Mouse (Mus musculus) cerebellum, adult 9-11 months (tissue): ENCODE data around the gene Gstp1.
"Not testable (repeated sequence)": the region's sequence is repeated elsewhere in the genome, so short reads cannot be mapped to it uniquely, and the experiment has no call there.

ENCODE experiments used
- DNase-seq: peaks from one replicate; pipeline ENCODE4 v3.0.0; 2022

Gene Gstp1

DNA sequence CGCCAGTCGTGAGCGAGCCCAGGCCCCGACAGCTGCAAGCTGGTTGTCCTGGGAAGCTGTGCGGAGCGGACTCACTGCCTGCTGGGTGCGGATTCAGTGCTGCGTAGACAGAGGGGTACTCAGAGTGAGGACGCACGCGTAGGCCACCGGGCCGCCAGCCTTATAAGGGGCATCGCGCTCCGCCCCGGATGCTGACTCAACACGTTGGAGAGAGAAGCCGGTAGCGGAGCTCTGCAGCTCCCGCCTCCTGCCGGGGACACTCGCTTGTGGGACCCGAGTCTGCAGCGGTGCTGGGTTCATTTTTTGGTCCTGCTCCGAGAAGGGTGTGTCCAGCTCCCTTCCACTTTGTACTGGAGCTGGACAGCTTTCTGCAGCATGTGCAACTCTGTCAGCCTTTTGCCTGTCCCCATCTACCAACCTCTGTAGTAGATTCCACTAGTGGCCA lies at the start of gene Gstp1:
TSS of gene Gstp1 (minus strand) at position 198 of the 445 bp plus-strand sequence.
- peak; percentile 85 for DNase-seq

DNA sequence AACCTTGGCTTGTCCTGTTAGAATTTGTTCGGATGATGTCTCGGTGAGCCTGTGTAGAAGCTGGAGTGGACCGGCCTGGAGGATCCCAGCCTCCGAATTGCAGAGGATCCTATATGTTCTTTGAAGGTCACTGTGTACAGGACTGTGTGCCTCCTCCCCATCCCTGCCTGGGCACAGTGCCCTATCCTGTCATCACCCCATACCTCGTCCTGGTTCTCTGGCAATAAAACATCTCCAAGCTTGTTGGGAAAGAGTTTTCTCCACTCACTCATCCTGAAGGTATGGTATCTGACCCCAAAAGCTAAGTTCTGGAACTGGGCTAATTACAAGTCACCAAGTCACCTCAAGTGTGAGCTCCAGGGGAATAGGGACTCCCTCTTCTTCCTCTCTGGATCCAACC lies 49.3 kb upstream of the Gstp1 start:
- DNase-seq: peak; percentile 9

DNA sequence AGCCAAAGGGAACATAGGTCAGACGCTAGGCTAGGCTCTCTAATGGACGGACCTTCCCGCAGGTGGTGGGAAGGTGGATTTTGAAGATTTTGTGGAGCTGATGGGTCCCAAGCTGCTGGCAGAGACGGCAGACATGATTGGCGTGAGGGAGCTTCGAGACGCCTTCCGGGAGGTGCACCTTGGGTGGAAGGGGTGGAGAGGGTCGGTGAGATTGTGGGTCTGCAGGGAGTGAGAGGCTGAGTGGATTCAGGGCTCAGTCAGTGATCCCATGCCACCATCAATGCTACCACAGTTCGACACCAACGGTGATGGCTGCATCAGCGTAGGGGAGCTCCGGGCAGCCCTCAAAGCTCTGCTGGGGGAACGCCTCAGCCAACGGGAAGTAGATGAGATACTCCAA lies 48.4 kb upstream of the Gstp1 start:
- DNase-seq: peak; percentile 24

DNA sequence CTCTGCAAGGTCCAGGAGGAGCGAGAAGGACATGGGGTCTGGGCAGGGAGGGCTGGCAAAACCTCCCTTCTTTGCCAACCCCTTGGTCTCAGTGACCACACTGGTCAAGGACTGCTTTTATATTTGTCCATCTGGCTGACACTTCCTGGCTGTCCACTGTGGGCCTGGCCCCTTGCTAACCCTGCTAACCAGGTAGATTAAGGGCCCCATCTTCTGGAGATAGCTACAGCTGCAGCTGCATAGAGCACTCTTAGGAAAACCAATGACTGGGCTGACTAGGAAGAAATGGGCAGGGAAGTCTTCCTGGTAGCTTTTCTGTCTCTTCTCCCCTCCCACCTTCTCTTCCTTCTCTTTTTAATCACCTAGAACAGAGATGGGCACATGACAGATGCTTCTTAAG lies 47.2 kb upstream of the Gstp1 start:
- peak; percentile 58 for DNase-seq

DNA sequence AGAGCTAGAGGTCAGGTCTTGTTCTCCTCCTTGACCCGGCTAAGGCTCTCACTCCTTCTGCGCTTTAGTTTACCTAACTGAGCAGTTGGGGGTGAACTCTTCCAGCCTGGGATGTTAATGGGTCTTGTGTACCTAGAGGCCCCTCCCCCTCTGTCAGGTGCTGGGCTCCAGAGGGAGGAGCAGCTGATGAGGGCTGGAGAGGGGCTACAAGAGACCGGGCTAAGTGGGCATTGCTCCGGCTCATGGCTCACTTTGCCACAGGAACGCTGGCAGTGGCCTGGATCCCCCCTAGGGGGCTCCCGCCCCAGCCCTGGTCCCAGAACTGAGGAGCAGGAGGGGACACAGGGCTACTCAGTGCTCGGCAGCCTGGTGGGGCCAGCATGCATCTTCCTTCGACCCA lies 46.0 kb upstream of the Gstp1 start:
- DNase-seq: no peak

DNA sequence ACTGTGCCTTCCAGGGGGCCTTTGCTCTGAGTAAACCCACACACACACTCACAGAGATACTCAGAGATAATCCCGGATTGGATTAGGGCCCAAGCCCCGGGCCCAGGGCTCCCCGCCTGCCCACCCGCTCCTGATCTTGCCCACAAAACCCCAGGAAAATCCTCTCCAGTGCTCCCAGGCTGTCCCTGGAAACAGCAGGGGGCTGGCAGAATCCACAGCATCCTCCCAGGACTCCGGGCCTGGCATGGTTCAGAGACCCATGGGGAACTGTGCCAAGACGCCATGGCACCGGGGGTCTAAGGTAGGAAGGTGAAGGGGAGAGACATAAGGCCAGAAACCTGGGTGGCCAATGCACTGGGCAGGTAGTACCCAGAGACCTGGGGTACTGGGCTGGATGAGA lies 45.5 kb upstream of the Gstp1 start:
- peak; percentile 69 for DNase-seq

DNA sequence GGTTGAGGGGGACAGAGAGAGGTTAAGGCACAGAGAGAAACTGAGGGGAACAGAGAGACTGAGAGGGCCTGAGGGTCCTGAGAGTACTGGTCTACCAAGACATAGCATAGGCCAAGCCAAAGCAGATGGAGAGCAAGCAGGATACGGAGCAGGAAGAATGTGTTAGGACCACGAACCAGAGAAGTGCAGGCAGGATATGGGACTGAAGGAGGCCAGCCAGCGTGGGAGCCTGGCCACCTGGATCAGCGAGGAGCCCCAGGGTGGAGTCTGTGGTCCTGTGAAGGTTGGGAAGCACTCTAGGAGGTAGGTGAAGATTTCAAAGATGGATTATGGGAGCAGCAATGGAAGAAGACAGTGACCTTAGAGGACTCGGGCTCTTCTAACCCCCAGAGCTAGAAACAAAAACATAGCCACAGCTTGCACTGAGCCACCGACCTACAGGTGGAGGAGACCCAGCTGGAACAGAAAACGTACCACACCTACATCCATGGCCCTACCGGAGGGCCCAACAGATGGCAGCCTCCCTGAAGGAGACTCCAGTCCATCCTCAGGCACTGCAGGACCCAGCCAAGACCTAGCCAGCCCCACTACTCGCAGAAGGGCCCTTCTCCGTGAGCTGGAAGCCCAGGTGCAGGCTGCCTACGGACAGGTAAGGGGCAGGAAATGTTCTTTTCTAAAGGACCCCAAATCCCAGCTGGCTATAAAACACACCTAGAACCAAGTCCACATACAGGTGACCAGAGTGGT lies 44.6 kb upstream of the Gstp1 start:
- peak; percentile 63 for DNase-seq

DNA sequence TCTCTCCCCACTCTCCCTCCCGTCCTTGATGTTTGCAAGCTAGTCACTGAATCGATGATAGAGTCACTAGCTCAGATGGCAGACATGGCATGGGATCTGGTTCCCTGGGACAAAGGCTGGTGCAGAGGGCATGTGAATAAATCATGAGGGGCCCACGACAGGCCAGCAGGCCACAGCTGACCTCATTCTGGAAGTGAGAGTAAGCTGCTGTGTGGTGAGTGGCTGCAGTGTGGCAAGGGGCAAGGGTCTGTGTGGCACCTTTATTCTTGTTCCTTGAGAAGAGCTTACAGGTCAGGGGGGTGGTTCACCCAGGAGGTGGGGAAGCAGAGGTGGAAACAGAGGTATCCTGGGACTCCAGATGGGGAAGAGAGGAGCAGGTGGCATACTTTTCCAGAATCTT lies 43.6 kb upstream of the Gstp1 start, which contains the start of gene Cabp2:
TSS of gene Cabp2 (plus strand) at position 185 of the 400 bp plus-strand sequence.
- DNase-seq: no peak

DNA sequence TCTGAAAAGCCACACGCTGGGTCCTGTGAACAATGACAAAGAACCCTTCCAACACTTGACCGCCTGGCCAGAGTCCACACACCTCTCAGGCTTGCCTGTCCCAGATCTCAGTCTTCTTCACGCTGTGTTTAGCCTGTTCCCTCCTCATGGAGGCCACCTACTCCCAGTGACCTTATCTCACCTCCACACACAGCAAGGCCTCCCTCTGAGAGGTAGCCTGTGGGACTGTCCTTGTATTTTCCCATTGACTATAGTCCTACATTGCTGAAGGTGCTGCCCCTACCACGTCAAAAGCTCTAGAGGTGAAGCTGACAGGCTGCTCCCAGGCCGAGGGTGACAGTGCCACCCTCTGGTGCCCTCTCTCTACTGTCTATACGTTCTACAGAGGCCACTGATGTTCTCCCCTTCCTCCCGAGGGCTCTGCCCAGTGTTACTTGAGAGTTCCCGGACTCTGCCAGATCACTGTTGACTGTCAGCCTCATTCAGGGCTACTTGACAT lies 42.8 kb upstream of the Gstp1 start:
- DNase-seq: peak; percentile 94

DNA sequence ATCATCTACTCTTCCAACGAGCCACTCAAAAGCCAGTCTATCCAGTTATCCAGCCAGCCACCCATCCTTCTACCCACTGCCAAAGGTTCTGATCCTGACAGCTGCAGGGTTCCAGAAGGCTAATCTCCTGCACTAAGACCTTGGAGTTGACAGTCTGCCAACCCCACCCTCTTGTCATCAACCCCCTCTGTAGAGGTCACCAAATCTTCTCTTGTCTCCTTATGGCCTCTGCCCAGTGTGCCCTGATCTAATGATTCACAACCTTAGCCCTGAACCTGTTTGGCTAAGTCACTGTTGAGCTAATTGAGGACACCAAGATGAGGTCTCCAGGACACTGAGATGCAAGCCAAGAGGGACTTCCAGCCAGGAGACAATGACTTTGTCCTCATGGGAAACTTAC lies 41.8 kb upstream of the Gstp1 start:
- peak; percentile 62 for DNase-seq

DNA sequence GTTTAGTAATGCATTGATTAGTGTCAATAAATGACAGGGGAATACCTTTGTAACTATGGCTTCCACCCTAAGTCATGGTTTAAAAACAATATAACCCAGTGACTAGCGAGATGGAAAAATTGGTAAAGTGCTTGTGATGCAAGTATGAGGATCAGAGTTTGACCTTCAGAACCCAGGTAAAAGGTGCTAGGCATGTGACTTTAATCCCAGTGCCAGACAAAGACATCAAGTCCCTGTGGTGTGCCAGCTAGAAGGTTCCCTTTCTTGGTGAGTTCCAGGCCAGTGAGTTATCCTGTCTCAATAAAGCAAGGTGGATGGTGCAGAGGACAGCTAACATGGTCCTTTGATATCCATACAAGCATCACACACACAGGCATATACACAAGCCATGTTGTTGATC lies 37.7 kb upstream of the Gstp1 start:
- no peak for DNase-seq

DNA sequence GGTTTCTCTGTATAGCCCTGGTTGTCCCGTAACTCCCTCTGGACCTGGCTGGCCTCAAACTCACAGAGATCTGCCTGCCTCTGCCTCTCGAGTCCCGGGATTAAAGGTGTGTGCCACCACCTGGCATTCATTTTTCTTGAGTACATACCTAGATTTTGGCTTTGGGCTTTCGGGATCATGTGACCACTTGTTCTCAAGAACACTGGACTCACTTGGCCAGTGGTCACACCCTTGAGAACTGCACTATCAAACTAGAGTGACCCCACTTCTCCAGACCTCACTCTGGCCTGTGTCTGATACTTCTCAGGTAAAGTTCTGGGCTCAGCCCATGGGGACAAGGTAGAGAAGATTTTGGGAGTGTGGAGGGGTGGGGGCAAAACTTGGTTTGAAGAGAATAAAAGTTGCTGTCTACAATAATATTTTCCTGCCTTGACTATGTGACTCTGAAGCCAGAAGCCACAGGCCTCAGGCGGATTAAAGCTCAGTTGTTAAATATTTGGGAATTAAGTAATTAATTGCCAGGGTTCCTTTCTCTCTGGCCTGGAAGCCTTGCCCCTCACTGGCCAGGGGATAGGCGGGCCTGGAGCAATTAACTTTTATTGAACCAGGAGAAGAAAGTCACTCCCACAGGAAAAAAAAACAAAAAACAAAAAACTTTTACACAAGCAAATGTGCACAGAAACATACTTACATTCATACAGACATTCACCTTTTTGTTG lies 35.1 kb upstream of the Gstp1 start:
- peak; percentile 13 for DNase-seq

DNA sequence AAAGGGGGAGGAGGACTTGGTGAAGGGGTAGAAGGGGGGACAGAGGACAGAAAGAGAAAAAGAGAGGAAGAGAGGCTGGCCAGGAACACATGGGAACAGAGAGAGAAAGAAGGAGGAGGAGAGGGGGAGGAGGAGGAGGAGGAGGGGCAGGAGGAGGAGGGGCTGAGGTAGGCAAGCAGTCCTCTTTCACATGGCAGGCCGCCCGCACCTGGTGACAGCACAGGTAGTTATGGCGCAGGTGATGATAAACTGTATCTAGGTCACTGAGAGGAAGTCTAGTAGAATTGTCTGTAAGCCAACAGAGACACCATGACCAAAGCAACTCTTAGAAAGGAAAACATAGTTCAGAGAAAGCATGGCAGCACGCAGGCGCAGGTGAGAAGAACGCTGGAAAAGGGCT lies 33.6 kb upstream of the Gstp1 start:
- peak; percentile 57 for DNase-seq

DNA sequence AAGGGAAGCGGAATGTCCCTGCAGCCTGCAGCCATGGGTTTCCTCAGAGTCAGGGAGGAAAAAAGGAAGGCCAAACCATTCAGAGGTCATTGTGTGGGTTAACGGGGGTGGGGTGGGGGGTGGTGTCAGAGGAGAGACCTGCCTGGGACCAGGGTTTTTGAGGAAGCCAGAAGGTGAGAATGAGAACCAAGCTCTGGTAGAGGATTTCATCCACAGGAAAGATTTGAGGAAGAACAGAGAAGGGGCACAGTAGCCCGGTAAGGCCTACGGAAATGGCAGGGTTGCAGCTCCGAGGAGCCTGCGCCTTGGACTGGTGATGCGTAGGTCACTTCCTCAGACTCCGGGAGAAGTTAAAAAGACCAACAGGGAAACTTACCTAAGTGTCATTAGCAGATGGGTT lies 33.0 kb upstream of the Gstp1 start:
- no peak for DNase-seq

DNA sequence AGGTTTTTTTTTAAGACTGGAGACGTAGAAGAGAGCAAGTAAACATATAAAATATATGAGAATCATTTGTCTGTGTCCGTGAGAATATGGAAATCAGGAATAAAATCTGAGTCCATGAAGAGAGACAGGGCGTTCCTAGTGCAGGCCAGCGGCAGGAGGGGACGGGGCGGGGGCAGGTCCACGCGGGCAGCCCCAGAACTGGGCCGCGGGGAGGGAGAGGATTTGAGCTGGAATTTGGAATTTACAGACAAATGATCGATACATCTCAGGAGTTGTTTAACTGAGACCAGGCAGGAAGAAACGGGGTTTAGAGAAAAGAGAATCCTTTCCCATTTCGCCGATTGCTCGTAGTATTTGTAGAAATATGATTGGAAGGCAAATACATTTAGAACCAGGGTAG lies 32.5 kb upstream of the Gstp1 start:
- no peak for DNase-seq

DNA sequence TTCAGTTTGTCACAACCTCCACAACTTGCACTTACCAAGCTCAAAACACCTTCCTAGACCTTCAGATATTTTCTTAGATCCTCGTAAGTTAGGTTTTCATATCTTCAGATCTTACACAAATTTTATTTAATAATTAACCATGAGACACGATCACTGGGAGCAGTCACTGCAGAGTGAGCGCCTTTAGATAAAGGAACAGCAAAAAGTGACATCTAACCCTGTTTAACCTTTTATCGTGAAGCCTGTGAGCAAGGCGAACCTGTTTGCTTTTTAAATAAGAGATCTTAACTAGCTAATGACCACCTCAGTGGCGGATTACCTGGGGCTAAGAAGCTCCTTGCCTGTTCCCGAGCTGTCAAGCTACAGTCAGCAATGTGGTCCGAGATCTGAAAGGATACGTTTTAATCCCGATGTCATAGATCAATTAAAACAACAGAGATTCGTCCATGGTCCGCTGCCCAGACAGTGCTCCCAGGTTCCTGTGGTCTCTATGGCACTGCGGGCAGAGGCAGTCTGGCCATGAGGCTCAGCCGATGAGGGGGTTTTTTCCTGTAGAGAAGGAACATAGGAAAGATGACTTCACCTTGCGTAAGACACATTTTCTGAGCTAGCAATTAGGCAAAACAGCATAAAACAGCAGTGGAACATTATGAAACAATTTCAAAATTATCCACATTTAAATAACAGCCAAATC lies 31.1 kb upstream of the Gstp1 start:
- no peak for DNase-seq

DNA sequence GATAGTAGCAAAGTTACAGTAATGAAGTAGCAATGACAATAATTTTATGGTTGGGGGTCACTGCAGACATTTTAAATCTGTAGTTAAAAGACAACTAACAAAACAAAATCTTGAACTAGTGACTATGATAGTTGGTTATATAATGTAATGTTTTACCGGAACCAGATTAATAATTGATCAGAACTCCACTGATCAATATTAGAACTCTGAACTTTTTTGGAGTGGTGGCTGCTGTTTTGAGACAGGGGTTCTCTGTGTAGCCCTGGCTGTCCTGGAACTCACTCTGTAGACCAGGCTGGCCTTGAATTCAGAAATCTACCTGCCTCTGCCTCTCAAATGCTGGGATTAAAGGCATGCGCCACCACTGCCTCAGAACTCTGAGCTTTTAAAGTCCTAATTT lies 30.5 kb upstream of the Gstp1 start:
- DNase-seq: not testable (repeated sequence)

DNA sequence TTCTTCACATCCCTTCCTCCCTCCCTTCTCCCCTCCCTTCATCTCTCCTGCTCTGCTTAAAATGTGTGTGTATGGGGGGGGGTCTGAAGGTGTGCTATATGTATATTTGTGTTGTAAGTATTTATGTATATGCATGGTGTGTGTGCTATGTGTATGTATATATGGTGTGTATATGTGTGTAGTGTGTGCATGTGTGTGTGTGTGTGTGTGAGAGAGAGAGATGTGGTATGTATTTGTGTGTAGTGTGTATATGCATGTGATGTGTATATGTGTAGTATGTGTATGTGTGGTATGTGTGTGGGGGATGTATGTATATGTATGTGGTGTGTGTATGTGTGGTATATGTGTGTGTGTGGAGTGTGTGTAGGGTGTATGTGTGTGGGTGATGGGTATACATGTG lies 29.1 kb upstream of the Gstp1 start:
- no peak for DNase-seq

DNA sequence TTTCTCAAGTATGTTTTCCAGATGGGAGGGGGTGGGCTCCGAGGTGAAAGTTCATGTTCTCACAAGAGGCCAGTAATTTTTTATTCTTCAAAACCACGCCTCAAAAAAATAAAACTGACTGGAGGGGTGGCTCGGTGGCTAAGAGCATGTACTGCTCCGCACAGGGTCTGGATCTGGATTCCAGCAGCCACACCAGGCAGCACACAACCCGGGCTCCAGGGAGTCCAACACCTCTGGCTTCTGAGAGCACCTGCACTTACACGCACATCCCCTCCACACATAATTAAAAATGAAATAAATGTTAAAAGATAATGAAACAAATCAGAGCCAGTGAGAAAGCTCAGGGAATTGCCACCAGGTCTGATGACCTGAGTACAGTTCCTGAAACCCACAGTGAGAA lies 28.5 kb upstream of the Gstp1 start:
- no peak for DNase-seq

DNA sequence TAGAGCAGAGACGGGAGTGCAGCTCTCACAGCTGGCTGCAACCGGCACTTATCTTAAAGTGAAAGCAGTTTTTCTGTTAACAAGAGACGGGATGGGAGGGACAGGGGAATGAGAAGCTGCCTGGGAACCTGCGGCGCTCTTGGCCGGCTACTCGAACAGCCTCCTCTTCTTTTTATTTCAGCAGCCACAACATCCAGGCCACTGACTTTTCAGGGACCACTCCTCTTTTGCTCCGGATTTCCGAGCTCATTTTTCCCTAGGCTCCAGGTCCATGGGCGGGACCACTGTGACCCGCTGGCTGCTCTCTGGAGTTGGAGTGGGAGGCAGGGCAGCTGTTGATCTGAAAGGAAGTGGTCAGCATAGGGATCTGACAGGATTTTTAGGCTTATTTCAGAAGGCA lies 26.7 kb upstream of the Gstp1 start:
- not testable (repeated sequence) for DNase-seq

DNA sequence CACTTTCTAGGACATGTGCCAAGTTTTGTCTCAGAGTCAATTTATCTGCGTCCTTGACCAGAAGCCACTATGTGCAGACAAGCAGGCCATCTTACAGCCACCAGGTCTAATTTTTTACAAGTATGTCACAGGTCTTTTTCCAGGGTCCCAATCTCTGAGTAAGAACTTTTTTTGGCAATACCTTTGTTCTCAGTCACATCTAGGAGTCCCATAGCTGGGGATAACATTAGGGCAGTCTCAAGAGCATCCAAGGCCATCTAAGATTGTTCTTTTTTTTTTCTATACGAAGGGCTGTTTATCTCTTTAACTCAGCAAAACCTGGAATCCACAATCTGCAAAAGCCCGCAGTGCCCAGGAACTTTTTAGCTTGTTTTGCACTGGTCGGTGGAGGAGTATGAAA lies 25.6 kb upstream of the Gstp1 start:
- DNase-seq: not testable (repeated sequence)

DNA sequence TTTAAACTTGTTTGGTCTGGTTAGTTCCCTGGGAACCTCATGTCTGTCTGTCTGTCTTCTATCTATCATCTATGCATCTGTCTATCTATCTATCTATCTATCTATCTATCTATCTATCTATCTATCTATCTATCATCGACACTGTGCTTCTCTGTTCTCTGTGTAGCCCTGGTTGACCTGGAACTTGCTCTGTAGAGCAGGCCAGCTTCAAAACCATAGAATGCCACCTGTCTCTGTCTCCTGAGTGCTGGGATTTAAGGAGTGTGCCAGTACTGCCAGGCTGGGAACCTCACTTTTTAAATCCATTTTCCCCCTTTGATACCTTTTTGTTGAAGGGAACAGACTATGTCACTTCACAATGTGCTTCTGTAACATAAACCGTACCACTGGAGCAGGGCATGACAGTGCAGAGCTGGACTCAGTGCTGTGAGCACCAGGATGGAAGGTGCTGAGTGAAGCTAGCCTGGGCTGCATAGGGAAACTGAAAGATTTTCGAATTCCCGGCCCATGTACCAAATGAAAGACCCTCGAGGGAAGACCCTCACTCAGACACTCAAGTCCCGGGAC lies 23.2 kb upstream of the Gstp1 start:
- no peak for DNase-seq
